Mouse (Mus musculus): ENCODE results near the gene Dcaf6.

DNA sequence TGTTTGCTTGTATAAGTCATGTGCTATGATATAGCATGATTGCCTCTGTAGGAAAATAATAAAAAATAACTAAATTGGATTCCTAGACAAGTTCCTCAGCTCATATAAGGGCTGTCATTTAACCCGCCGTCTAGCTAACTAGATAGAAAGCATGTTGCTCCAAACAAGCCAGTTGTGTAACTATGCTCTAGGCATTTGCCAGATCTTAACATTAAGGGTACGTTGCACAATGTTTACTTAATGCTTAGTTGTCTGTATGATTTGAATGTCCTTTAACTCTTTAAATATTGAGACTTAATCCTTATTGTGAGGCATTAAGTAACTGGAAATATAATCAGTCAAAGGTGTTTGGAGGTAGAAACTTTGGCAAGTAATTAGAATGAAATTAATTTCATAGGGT lies 4.3 kb upstream of the Dcaf6 start:
- no peak for TF ChIP-seq POLR2A (IDR thresholded peaks at IDR 0.05; ENCODE audit: low read depth, low read length)
- no peak for TF ChIP-seq CTCF (conservative IDR thresholded peaks at IDR 0.05; ENCODE audit: insufficient read depth, insufficient read length, low read depth, low read length)

Data from kidney, adult 2 months (tissue).